Mouse (Mus musculus) MEL (cell line): ENCODE measurements around the gene Mettl27.

ENCODE experiments used
- CTCF ChIP-seq, 3 experiments: IDR thresholded peaks in 2 of 3; conservative IDR thresholded peaks in 1 of 3; 2 replicates each; pipeline ENCODE4 v1.5.1; 2011 to 2012; ENCODE audit warnings: low read length in 3 of 3, low read depth in 2 of 3, mild to moderate bottlenecking in 2 of 3, improper control_type of control experiment in 1 of 3, inconsistent platforms in 1 of 3, mixed read lengths in 1 of 3, moderate library complexity in 1 of 3; ENCODE audit not compliant: control insufficient read depth in 1 of 3, insufficient read depth in 1 of 3, poor library complexity in 1 of 3, severe bottlenecking in 1 of 3
- EP300 ChIP-seq, 2 experiments: IDR thresholded peaks; 2 replicates each; pipeline ENCODE4 v1.6.1; 2011; ENCODE audit warnings: improper control_type of control experiment in 2 of 2, low read length in 2 of 2, low read depth in 1 of 2, mild to moderate bottlenecking in 1 of 2
- MAX ChIP-seq: IDR thresholded peaks from 2 replicates; pipeline ENCODE4 v1.6.1; 2011; ENCODE audit warnings: low read length, improper control_type of control experiment

DNA sequence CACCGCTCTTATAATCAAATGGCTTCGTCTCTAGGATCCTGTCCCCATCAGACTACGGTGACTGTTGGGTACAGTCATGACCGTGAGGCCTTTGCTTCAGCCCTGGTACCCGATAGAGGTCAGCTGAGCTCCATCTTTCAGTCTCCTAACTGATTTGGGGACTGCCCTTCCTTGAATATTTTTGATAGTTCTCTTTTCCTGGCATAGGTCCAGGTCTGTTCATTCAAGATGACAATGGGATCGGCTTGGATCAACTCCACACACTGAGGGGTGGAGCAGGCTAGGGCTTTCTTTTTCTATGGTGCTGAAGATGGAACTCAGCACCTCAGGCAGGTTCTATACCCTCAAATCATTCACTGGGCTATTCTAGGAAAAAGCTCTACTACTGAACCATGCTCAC lies 3.9 kb downstream of the Mettl27 start:
- TF ChIP-seq CTCF (IDR thresholded peaks at IDR 0.05 in 2 of 3, conservative IDR thresholded peaks at IDR 0.05 in 1 of 3; ENCODE audit: control insufficient read depth in 1 of 3, insufficient read depth in 1 of 3, low read depth in 2 of 3, low read length in 3 of 3, poor library complexity in 1 of 3, severe bottlenecking in 1 of 3), result no peak
- TF ChIP-seq EP300 (IDR thresholded peaks at IDR 0.05; ENCODE audit: low read depth in 1 of 2, low read length in 2 of 2), result no peak
- no peak for TF ChIP-seq MAX
